Mouse (Mus musculus) hindbrain, embryonic 14.5 days (tissue): Measurements from ENCODE around the gene Slc46a1. TPM values are rescaled to one million over a fixed set of nuclear protein-coding genes. Genes with fewer than 3 reads are reported as not detected.
A peak's percentile ranks its signal among the peaks of the same experiment; 100 is the strongest.

Experiments used
- ATAC-seq: fragments of 200-750 bp; cut with Nextera tagmentation; 2 replicates; pipeline ENCODE4 v1.8.0; 2017; ENCODE audit warnings: moderate number of reproducible peaks, mild to moderate bottlenecking, moderate TSS enrichment, moderate library complexity; ENCODE audit not compliant: low FRiP score
- DNase-seq: peaks from one replicate; pipeline ENCODE4 v3.0.0-alpha.2; 2015; ENCODE audit warnings: low spot score
- H3K27ac ChIP-seq: fragments of 300-500 bp; sonication (generic); 2 replicates; pipeline ENCODE4 v1.5.1; 2014; ENCODE audit warnings: mild to moderate bottlenecking, moderate library complexity
- H3K27me3 ChIP-seq: fragments of 300-500 bp; sonication (generic); 2 replicates; pipeline ENCODE4 v1.6.1; 2014; ENCODE audit warnings: mild to moderate bottlenecking, low read length, mixed read lengths; ENCODE audit not compliant: control insufficient read depth, insufficient read depth
- H3K36me3 ChIP-seq: fragments of 300-500 bp; sonication (generic); replicated peaks from 2 replicates; pipeline ENCODE4 v1.6.1; 2014; ENCODE audit not compliant: control insufficient read depth, insufficient read depth
- H3K4me1 ChIP-seq: fragments of 300-500 bp; sonication (generic); replicated peaks from 2 replicates; pipeline ENCODE4 v1.6.1; 2014; ENCODE audit warnings: antibody characterized with exemption, low read length, mixed read lengths; ENCODE audit not compliant: control insufficient read depth, insufficient read depth
- H3K4me2 ChIP-seq: fragments of 300-500 bp; sonication (generic); replicated peaks from 2 replicates; pipeline ENCODE4 v1.6.1; 2014; ENCODE audit warnings: mild to moderate bottlenecking, moderate library complexity
- H3K4me3 ChIP-seq: fragments of 300-500 bp; sonication (generic); replicated peaks from 2 replicates; pipeline ENCODE4 v1.5.1; 2014; ENCODE audit warnings: mild to moderate bottlenecking, low read length
- H3K9ac ChIP-seq: fragments of 300-500 bp; sonication (generic); 2 replicates; pipeline ENCODE4 v1.6.1; 2014
- H3K9me3 ChIP-seq: fragments of 300-500 bp; sonication (generic); 2 replicates; pipeline ENCODE4 v1.6.1; 2016; ENCODE audit warnings: low read length; ENCODE audit not compliant: control insufficient read depth
- WGBS: fragments of 180-500 bp; shearing (Covaris S2); extraction: QIAGEN DNeasy Blood & Tissue Kit; methylation state at CpG from one replicate; pipeline ENCODE4 v1.1.7; 2014; 5-methylcytosine and 5-hydroxymethylcytosine counted together
- polyA plus RNA-seq: library from polyadenylated mRNA; unstranded; fragments of >200 nt; fragmentation: Nextera tagmentation; extraction: Ambion mirVana; gene quantifications from 2 replicates; pipeline ENCODE4 v1.2.1, GENCODE M21; 2014

The Slc46a1 gene
- polyA plus RNA-seq, 1 experiment from 2014 or later: 25.2 TPM

DNA sequence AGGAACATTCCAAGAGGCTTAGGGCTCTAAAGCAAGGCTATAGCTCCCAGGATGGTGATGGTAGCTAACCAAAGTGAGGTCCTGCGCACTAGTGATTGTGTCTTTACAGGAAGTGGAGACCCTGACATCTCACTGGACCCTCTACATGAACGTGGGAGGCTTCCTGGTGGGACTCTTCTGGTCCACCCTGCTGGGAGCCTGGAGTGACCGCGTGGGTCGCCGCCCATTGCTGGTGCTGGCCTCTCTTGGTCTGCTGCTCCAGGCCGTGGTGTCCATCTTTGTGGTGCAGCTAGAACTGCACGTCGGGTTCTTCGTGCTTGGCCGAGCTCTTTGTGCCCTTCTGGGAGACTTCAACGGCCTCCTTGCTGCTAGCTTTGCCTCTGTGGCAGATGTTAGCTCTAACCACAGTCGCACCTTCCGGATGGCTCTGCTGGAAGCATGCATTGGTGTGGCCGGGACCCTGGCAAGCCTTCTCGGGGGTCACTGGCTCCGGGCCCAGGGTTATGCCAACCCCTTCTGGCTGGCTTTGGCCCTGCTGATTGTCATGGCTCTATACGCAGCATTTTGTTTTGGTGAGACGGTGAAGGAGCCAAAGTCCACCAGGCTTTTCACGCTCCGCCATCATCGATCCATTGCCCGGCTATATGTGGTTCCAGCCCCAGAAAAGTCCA lies 880 bp downstream of the Slc46a1 start:
- 46% methylated on average over 23 of the region's 23 CpGs for WGBS
- no peak for DNase-seq
- Histone ChIP-seq H3K27ac (peak overlapping the region; percentile 89; the same call in 1 of the 2 replicates), H3K9me3 (no peaks in the 10 kb centered on the region), H3K4me3 (peak overlapping the region; percentile 57), H3K36me3 (peaks cover 5% of the 10 kb centered on the region; the same call in 1 of the 2 replicates), H3K27me3 (no peaks in the 10 kb centered on the region), H3K9ac (peak overlapping the region; percentile 75), H3K4me2 (peak overlapping the region; percentile 71), H3K4me1 (peaks cover 12% of the 10 kb centered on the region)
- peak; percentile 10; the same call in 1 of the 2 replicates for ATAC-seq

DNA sequence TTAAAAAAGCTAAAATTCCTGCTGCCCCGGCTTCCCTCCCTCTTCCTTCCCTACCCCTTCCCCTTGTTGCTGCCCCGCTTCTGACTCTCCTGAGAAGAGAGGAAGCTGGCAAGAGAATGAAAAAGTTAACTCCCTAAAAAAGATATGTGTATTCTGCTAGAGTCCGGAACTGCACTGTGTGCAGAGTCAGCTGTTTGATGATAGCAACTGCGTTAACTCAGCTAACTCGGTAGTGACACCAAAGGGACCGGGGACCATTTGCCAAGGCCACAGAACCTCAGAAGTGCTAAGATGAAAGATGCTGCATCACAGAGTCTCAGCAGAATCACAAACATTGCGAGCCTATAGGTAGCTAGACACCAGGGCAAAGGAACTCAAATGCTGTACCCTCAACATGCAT lies 2.0 kb downstream of the Slc46a1 start:
- H3K4me2 ChIP-seq: no peak overlapping the region
- whole genome bisulfite sequencing: 91% methylated on average over 7 of the region's 7 CpGs
- no peaks in the 10 kb centered on the region for H3K9me3 ChIP-seq
- H3K27ac ChIP-seq: no peak overlapping the region
- no peaks in the 10 kb centered on the region for H3K27me3 ChIP-seq
- H3K4me3 ChIP-seq: no peak overlapping the region
- H3K9ac ChIP-seq: no peak overlapping the region
- DNase-seq: no peak
- no peak for ATAC-seq
- H3K36me3 ChIP-seq: peaks cover 5% of the 10 kb centered on the region; the same call in 1 of the 2 replicates
- peaks cover 12% of the 10 kb centered on the region for H3K4me1 ChIP-seq

DNA sequence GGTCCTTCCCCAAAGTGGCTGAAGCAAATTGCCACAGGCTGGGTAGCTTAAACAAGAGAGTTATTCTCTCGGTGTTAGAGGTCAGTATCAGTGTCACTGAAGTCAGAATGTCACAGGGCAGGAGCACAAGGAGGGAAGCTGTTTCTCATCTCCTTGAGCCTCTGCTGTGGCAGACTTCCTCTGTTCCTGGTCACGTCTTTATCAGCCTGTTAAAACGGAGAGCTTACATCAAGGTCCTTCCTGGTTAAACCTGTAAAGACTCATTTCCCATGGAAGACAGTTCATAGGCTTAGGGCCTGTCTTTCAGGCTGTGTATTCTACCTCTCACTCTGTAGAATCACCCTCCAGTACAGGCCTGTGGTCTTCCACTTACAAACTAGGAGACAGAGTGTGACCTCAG lies 2.4 kb downstream of the Slc46a1 start:
- no peaks in the 10 kb centered on the region for H3K27me3 ChIP-seq
- no peak for ATAC-seq
- H3K4me2 ChIP-seq: no peak overlapping the region
- H3K4me1 ChIP-seq: peaks cover 12% of the 10 kb centered on the region
- no peak for DNase-seq
- no peak overlapping the region for H3K4me3 ChIP-seq
- no peak overlapping the region for H3K9ac ChIP-seq
- H3K9me3 ChIP-seq: no peaks in the 10 kb centered on the region
- WGBS: 60% methylated on average over 3 of the region's 3 CpGs
- H3K36me3 ChIP-seq: peaks cover 5% of the 10 kb centered on the region; the same call in 1 of the 2 replicates
- no peak overlapping the region for H3K27ac ChIP-seq

- no peak overlapping the region for H3K27ac ChIP-seq
- 95% methylated on average over 10 of the region's 10 CpGs for WGBS
- H3K36me3 ChIP-seq: peaks cover 26% of the 10 kb centered on the region
- H3K9me3 ChIP-seq: no peaks in the 10 kb centered on the region
- H3K4me1 ChIP-seq: peaks cover 2% of the 10 kb centered on the region
- no peak overlapping the region for H3K9ac ChIP-seq
- H3K27me3 ChIP-seq: no peaks in the 10 kb centered on the region
- H3K4me3 ChIP-seq: no peak overlapping the region
- H3K4me2 ChIP-seq: no peak overlapping the region
- no peak for DNase-seq
- ATAC-seq: no peak
These were observed 6.0 kb downstream of the Slc46a1 start for GRCm38 (mm10) chr11:78471326-78472103.

DNA sequence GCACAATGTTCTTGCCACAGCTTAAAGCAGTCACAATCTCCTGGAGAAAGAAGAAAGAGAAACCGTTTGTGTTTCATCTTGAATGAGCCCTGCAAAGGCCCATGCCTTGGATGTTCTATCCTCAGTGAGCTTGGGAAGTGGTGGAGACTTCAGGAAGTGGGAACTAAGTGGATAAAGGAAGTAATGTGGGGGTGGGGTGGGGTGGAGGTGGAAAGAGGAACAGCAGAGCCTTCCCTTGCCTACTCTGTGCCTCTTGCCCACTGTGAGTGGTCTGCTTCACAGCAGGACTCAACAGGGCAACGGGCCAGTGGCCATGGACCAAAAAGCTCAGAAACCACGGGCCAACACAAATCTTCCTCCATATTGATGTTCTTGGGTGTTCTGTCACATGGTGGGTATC lies 9.8 kb downstream of the Slc46a1 start:
- no peaks in the 10 kb centered on the region for H3K27me3 ChIP-seq
- H3K4me3 ChIP-seq: no peak overlapping the region
- H3K4me2 ChIP-seq: no peak overlapping the region
- no peaks in the 10 kb centered on the region for H3K9me3 ChIP-seq
- 73% methylated on average over 3 of the region's 3 CpGs for WGBS
- ATAC-seq (no peak), DNase-seq (no peak)
- no peaks in the 10 kb centered on the region for H3K4me1 ChIP-seq
- peaks cover 37% of the 10 kb centered on the region for H3K36me3 ChIP-seq
- no peak overlapping the region for H3K27ac ChIP-seq
- no peak overlapping the region for H3K9ac ChIP-seq

DNA sequence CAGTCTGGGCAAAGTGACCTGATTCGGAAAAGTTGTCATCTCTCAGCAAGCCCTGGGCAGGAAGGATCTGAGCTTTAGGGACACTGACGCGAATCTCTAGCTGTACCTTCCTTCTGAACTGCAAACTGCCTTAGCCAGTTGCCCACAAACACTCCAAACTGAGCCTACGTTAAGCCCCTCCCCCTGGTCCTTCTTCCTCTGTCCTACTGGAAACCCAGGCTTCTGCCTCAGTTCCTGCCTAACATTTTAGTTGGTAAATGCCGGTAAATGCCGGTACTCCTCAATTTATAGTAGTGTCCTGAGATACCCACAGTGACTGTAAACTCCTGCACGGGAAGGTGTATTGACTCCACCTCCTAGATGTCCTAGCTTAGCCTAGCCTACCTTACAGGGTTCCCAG lies 18.1 kb downstream of the Slc46a1 start:
- Histone ChIP-seq H3K9ac (no peak overlapping the region), H3K36me3 (peaks cover 82% of the 10 kb centered on the region), H3K9me3 (no peaks in the 10 kb centered on the region), H3K27ac (no peak overlapping the region), H3K4me3 (no peak overlapping the region), H3K4me2 (no peak overlapping the region), H3K27me3 (peaks cover 9% of the 10 kb centered on the region; the same call in 1 of the 2 replicates), H3K4me1 (0 out of 2 replicates have a peak, but pooled peaks cover 2% of the 10 kb centered on the region)
- 70% methylated on average over 7 of the region's 7 CpGs for WGBS
- ATAC-seq: no peak
- DNase-seq: no peak

- Histone ChIP-seq H3K36me3 (peaks cover 53% of the 10 kb centered on the region), H3K4me2 (no peak overlapping the region), H3K9me3 (no peaks in the 10 kb centered on the region), H3K27me3 (peaks cover 28% of the 10 kb centered on the region; the same call in 1 of the 2 replicates), H3K9ac (no peak overlapping the region), H3K4me3 (no peak overlapping the region), H3K27ac (no peak overlapping the region), H3K4me1 (0 out of 2 replicates have a peak, but pooled peaks cover 11% of the 10 kb centered on the region)
- ATAC-seq (peak; percentile 24; the same call in 1 of the 2 replicates), DNase-seq (peak; percentile 83)
- 4% methylated on average over 8 of the region's 8 CpGs for WGBS
These were observed 22.7 kb downstream of the Slc46a1 start for GRCm38 (mm10) chr11:78488168-78488567.

DNA sequence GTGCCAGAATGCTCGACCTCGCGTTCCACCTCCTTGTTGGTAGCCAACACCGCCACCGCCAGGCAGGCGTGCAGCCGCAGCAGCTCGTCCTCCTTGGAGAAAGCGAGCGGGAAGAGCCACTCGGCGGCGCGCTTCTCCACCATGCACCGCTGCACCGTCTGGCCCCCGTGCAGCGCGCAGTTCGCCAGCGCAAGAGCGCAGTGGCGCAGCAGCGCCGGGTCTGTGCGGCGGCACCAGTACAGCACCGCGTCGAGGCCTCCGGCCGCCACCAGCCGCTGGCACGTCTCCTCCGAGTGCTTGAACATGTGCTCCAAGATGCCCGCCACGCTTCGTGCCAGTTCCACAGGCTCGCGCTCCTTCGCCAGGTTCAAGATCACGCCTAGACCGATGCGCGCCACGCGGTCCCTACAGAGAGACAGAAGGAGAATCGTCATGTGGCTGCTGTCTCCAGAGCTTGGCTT lies 25.3 kb downstream of the Slc46a1 start:
- H3K27me3 ChIP-seq: peaks cover 28% of the 10 kb centered on the region; the same call in 1 of the 2 replicates
- 10% methylated on average over 48 of the region's 48 CpGs for WGBS

DNA sequence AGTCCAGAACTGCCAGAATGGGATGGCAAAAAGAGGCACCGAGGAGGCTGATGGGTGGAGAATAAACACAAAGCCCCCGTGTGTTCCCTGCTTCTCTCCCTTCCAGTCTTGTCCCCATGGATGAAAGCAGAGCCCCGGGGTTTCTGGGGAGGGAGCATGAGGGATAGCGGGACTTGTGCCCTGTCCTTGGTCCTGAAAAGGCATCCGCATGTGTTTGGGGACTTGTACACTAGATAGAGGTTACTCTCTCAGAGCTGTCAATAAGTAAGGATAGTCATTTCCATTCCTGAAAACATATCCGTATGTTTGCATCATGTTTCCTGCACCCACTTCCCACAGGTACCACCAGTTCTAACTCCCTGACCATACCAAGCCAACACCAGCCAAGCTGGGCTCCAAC lies 30.4 kb downstream of the Slc46a1 start:
- Histone ChIP-seq H3K27ac (no peak overlapping the region), H3K36me3 (no peaks in the 10 kb centered on the region), H3K4me2 (peak overlapping the region; percentile 79), H3K9ac (peak overlapping the region; percentile 85), H3K4me3 (peak overlapping the region; percentile 79), H3K27me3 (peaks cover 12% of the 10 kb centered on the region; the same call in 1 of the 2 replicates), H3K4me1 (peaks cover 34% of the 10 kb centered on the region), H3K9me3 (no peaks in the 10 kb centered on the region)
- no peak for DNase-seq
- ATAC-seq: no peak
- WGBS: 4% methylated on average over 6 of the region's 6 CpGs

More for the DNA sequence above, 25.3 kb downstream of the Slc46a1 start:
- Histone ChIP-seq H3K9ac (peak overlapping the region; percentile 35; the same call in 1 of the 2 replicates), H3K9me3 (no peaks in the 10 kb centered on the region), H3K36me3 (peaks cover 30% of the 10 kb centered on the region), H3K4me3 (peak overlapping the region; percentile 9), H3K4me2 (peak overlapping the region; percentile 44), H3K27ac (no peak overlapping the region), H3K4me1 (peaks cover 27% of the 10 kb centered on the region)
- peak; percentile 71; the same call in 1 of the 2 replicates for ATAC-seq
- peak; percentile 64 for DNase-seq
